Mouse (Mus musculus) hindbrain, embryonic 11.5 days (tissue): ENCODE measurements around the gene Wdr59. TPM values are rescaled to one million over a fixed set of nuclear protein-coding genes. Genes with fewer than 3 reads are reported as not detected.

Experiments
- ATAC-seq: fragments of 200-750 bp; cut with Nextera tagmentation; 2 replicates; pipeline ENCODE4 v1.8.0; 2017; ENCODE audit warnings: mild to moderate bottlenecking, moderate TSS enrichment, moderate library complexity; ENCODE audit not compliant: low FRiP score
- DNase-seq: peaks from one replicate; pipeline ENCODE4 v3.0.0-alpha.2; 2015; ENCODE audit warnings: low spot score
- H3K27ac ChIP-seq: fragments of 300-500 bp; sonication (generic); 2 replicates; pipeline ENCODE4 v1.5.1; 2014; ENCODE audit warnings: mild to moderate bottlenecking, low read depth, low read length
- H3K27me3 ChIP-seq: fragments of 300-500 bp; sonication (generic); 2 replicates; pipeline ENCODE4 v1.6.1; 2014; ENCODE audit warnings: mild to moderate bottlenecking, low read length, moderate library complexity, mixed read lengths; ENCODE audit not compliant: control insufficient read depth, insufficient read depth
- H3K36me3 ChIP-seq: fragments of 300-500 bp; sonication (generic); 2 replicates; pipeline ENCODE4 v1.6.1; 2014; ENCODE audit warnings: mild to moderate bottlenecking, low read length, moderate library complexity, mixed read lengths; ENCODE audit not compliant: control insufficient read depth, insufficient read depth
- H3K4me1 ChIP-seq: fragments of 300-500 bp; sonication (generic); replicated peaks from 2 replicates; pipeline ENCODE4 v1.6.1; 2014; ENCODE audit warnings: low read length, mixed read lengths; ENCODE audit not compliant: control insufficient read depth, insufficient read depth
- H3K4me2 ChIP-seq: fragments of 300-500 bp; sonication (generic); replicated peaks from 2 replicates; pipeline ENCODE4 v1.6.1; 2014; ENCODE audit warnings: mild to moderate bottlenecking, low read depth, low read length
- H3K4me3 ChIP-seq: fragments of 300-500 bp; sonication (generic); 2 replicates; pipeline ENCODE4 v1.5.1; 2014; ENCODE audit warnings: low read depth, low read length
- H3K9ac ChIP-seq: fragments of 300-500 bp; sonication (generic); 2 replicates; pipeline ENCODE4 v1.6.1; 2014; ENCODE audit warnings: low read depth, low read length
- H3K9me3 ChIP-seq: fragments of 300-500 bp; sonication (generic); 2 replicates; pipeline ENCODE4 v1.6.1; 2016; ENCODE audit warnings: low read length; ENCODE audit not compliant: control insufficient read depth
- WGBS: fragments of 180-500 bp; shearing (Covaris S2); extraction: QIAGEN DNeasy Blood & Tissue Kit; methylation state at CpG from one replicate; pipeline ENCODE4 v1.1.7; 2014; 5-methylcytosine and 5-hydroxymethylcytosine counted together
- polyA plus RNA-seq: library from polyadenylated mRNA; unstranded; fragments of >200 nt; fragmentation: Nextera tagmentation; extraction: Ambion mirVana; gene quantifications from 2 replicates; pipeline ENCODE4 v1.2.1, GENCODE M21; 2014

The Wdr59 gene
- polyA plus RNA-seq, 1 experiment from 2014 or later = 4.6 TPM

DNA sequence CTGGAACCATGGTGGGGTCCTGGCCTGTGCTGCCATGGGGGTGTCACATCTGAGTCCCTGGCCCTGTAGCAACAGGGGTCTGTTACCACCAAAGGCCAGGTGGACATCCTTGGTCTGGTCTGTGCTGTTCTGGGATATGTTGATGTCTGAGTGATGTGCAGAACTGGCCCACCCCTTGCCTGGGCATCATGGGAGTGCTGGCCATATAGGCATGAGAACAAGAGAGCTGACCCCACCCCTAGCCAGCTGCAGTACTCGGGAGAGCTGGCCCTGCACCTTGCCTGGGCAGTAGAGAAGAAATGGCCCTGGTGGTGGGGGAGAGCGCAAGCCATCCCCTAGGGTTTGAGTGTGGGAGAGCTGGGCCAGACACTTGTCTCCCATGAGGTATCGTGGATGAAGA, 102.7 kb downstream of the Wdr59 start:
- Histone ChIP-seq H3K4me1 (no peaks in the 10 kb centered on the region), H3K4me3 (no peak overlapping the region), H3K27me3 (no peaks in the 10 kb centered on the region), H3K27ac (no peak overlapping the region), H3K36me3 (no peaks in the 10 kb centered on the region), H3K9ac (no peak overlapping the region), H3K4me2 (no peak overlapping the region), H3K9me3 (no peaks in the 10 kb centered on the region)
- DNase-seq (no peak), ATAC-seq (no peak)
- 71% methylated on average over 3 of the region's 3 CpGs for WGBS

DNA sequence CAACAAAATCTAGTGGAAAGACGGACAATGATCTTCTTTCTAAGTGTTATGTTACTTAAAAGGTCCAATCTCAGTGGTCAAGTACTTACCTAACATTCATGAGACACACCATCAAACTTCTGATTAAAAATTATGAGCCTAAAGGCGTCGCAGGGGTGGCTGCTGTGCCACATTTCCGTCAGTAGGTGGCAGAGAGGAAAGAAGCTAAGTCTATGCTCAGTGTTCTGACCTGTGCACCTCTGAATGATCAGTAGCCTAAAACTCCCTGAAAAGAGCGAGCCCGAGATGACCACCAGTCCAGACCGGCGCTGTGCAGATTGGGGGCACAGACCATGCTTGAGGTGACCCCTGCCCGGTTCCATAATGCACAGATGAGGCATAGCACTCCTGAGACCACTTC, 103.3 kb downstream of the Wdr59 start:
- Histone ChIP-seq H3K27ac (no peak overlapping the region), H3K9ac (no peak overlapping the region), H3K27me3 (no peaks in the 10 kb centered on the region), H3K36me3 (no peaks in the 10 kb centered on the region), H3K4me2 (no peak overlapping the region), H3K4me1 (no peaks in the 10 kb centered on the region), H3K9me3 (no peaks in the 10 kb centered on the region), H3K4me3 (no peak overlapping the region)
- 37% methylated on average over 9 of the region's 9 CpGs for WGBS
- peak; percentile 58 for DNase-seq
- ATAC-seq = no peak

- ATAC-seq (no peak), DNase-seq (no peak)
- no peak overlapping the region for H3K4me2 ChIP-seq
Measured at GRCm38 (mm10) chr8:111417222-111417621, 104.7 kb downstream of the Wdr59 start.

GRCm38 (mm10) chr8:111403391-111403790, 118.5 kb downstream of the Wdr59 start:
- DNase-seq = no peak
- no peak overlapping the region for H3K27ac ChIP-seq
- H3K4me2 ChIP-seq = no peak overlapping the region
- no peaks in the 10 kb centered on the region for H3K27me3 ChIP-seq
- H3K36me3 ChIP-seq = no peaks in the 10 kb centered on the region
- no peak overlapping the region for H3K4me3 ChIP-seq
- no peak overlapping the region for H3K9ac ChIP-seq
- no peak for ATAC-seq
- WGBS = 53% methylated on average over 4 of the region's 4 CpGs
- H3K9me3 ChIP-seq = no peaks in the 10 kb centered on the region
- H3K4me1 ChIP-seq = no peaks in the 10 kb centered on the region

More at GRCm38 (mm10) chr8:111417222-111417621, 104.7 kb downstream of the Wdr59 start:
- no peaks in the 10 kb centered on the region for H3K27me3 ChIP-seq
- 91% methylated on average over 10 of the region's 10 CpGs for WGBS
- no peaks in the 10 kb centered on the region for H3K36me3 ChIP-seq
- no peak overlapping the region for H3K9ac ChIP-seq
- H3K4me3 ChIP-seq = no peak overlapping the region
- H3K4me1 ChIP-seq = no peaks in the 10 kb centered on the region
- no peak overlapping the region for H3K27ac ChIP-seq
- H3K9me3 ChIP-seq = no peaks in the 10 kb centered on the region

Other genes starting within 250 kb of the Wdr59 start
- 64.5 and 84.4 TPM in 2 replicates for gene Rfwd3, start 221.9 kb downstream of the Wdr59 start, polyA plus RNA-seq
- gene Mlkl, start 183.9 kb downstream of the Wdr59 start, polyA plus RNA-seq = 0.14 and 1.3 TPM in 2 replicates
- gene Fa2h, start 128.3 kb downstream of the Wdr59 start, polyA plus RNA-seq = 0.15 TPM in 1 of 2 replicates, not detected in the other
- 48.3 and 48.7 TPM in 2 replicates for gene Znrf1, start 14.0 kb upstream of the Wdr59 start, polyA plus RNA-seq
- 0.08 and 0.25 TPM in 2 replicates for gene Ldhd, start 108.3 kb upstream of the Wdr59 start, polyA plus RNA-seq
- 24.5 and 25.1 TPM in 2 replicates for gene Zfp1, start 121.3 kb upstream of the Wdr59 start, polyA plus RNA-seq
- gene Ctrb1, start 168.9 kb upstream of the Wdr59 start, polyA plus RNA-seq = not detected in 2 replicates
- gene Bcar1, start 221.7 kb upstream of the Wdr59 start, polyA plus RNA-seq = 43.3 and 47.3 TPM in 2 replicates